7 mouse cellular contexts compared by ENCODE assay signal in the genomic region with DNA sequence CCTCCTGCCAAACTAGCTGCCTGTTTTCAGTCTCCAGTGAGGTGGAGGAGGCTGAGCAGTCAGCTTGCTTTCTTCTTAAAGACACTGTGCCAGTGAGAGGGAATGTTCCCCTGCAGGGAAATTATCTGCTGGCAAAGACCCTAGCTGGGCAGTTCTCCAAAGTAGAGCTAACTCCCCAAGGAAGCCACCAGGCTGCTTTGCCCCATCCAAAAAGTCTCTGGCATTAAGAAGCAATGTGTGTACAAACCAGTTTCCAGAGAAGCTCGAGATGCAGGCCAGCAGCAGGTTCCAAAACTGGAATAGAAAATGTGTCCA.
A peak's percentile ranks its signal among the peaks of the same experiment; 100 is the strongest.
DNase-seq lines count a peak whose midpoint lies in the region; ATAC-seq and TF ChIP-seq lines count a peak whose summit lies in the region.

No protein-coding gene starts in this region.

- no peaks in the 10 kb centered on the region for H3K9me3 ChIP-seq in limb, embryonic 15.5 days
- H3K9me3 ChIP-seq in stomach, postnatal 0 days (ENCODE audit: control insufficient read depth, low read length): no peaks in the 10 kb centered on the region
- H3K9me3 ChIP-seq in liver, embryonic 11.5 days (ENCODE audit: control insufficient read depth, low read length): no peaks in the 10 kb centered on the region

- peaks cover 7% of the 10 kb centered on the region for H3K4me1 ChIP-seq in limb, embryonic 15.5 days
- H3K4me1 ChIP-seq in stomach, postnatal 0 days (replicated peaks; ENCODE audit: control insufficient read depth, insufficient read depth): no peaks in the 10 kb centered on the region
- no peaks in the 10 kb centered on the region for H3K4me1 ChIP-seq in liver, embryonic 11.5 days (replicated peaks; ENCODE audit: control insufficient read depth, insufficient read depth, low read length)

- ATAC-seq in limb, embryonic 15.5 days (ENCODE audit: insufficient number of reproducible peaks, low FRiP score, low TSS enrichment, low read depth): 0 out of 2 replicates have a peak, but pooled peaks have one; percentile 44
- ATAC-seq in stomach, postnatal 0 days (ENCODE audit: low FRiP score, low TSS enrichment): no peak
- ATAC-seq in liver, embryonic 11.5 days (replicated peaks; ENCODE audit: low FRiP score): no peak

- no peaks in the 10 kb centered on the region for H3K27me3 ChIP-seq in limb, embryonic 15.5 days
- H3K27me3 ChIP-seq in stomach, postnatal 0 days (ENCODE audit: control insufficient read depth, insufficient read depth, low read length): no peaks in the 10 kb centered on the region
- no peaks in the 10 kb centered on the region for H3K27me3 ChIP-seq in liver, embryonic 11.5 days (replicated peaks; ENCODE audit: control insufficient read depth, insufficient read depth, low read length)

- no peaks in the 10 kb centered on the region for H3K36me3 ChIP-seq in limb, embryonic 15.5 days
- H3K36me3 ChIP-seq in stomach, postnatal 0 days (ENCODE audit: control insufficient read depth, insufficient read depth, low read length): no peaks in the 10 kb centered on the region
- no peaks in the 10 kb centered on the region for H3K36me3 ChIP-seq in liver, embryonic 11.5 days (ENCODE audit: control insufficient read depth, insufficient read depth, low read length)

- WGBS in limb, embryonic 15.5 days: 25% methylated on average over 1 of the region's 1 CpGs
- 50% methylated on average over 1 of the region's 1 CpGs for WGBS in stomach, postnatal 0 days
- WGBS in liver, embryonic 11.5 days: 63% methylated on average over 1 of the region's 1 CpGs

- H3K27ac ChIP-seq in limb, embryonic 15.5 days: peak overlapping the region; percentile 47; the same call in 1 of the 2 replicates
- H3K27ac ChIP-seq in stomach, postnatal 0 days (replicated peaks): no peak overlapping the region
- no peak overlapping the region for H3K27ac ChIP-seq in liver, embryonic 11.5 days (ENCODE audit: low read depth, low read length)

- H3K4me2 ChIP-seq in limb, embryonic 15.5 days: no peak overlapping the region
- no peak overlapping the region for H3K4me2 ChIP-seq in stomach, postnatal 0 days (replicated peaks; ENCODE audit: low read depth)
- no peak overlapping the region for H3K4me2 ChIP-seq in liver, embryonic 11.5 days

- intact Hi-C loops in heart, postnatal 14 days (cut with DNase I): no loop called here

- TF ChIP-seq CTCF in stomach, postnatal 0 days (IDR thresholded peaks at IDR 0.05; ENCODE audit: low read depth): no peak

- TF ChIP-seq EP300 in stomach, postnatal 0 days (optimal IDR thresholded peaks at IDR 0.05): no peak

- DNase-seq in urinary bladder, postnatal 4 days (ENCODE audit: low spot score in 2 of 2): peak; percentile 39 to 64
- DNase-seq in urinary bladder, postnatal 25 days (ENCODE audit: low spot score): no peak
- DNase-seq in fibroblast of lung, adult 2 months (ENCODE audit: low read depth): peak; percentile 85
- peak; percentile 54 to 61 for DNase-seq in heart, postnatal 14 days
- DNase-seq in stomach, postnatal 0 days (ENCODE audit: low spot score): peak; percentile 23
- no peak for DNase-seq in liver, embryonic 11.5 days (ENCODE audit: low spot score)

- no peak overlapping the region for H3K9ac ChIP-seq in limb, embryonic 15.5 days
- H3K9ac ChIP-seq in stomach, postnatal 0 days (ENCODE audit: low read length): no peak overlapping the region
- no peak overlapping the region for H3K9ac ChIP-seq in liver, embryonic 11.5 days (ENCODE audit: low read depth, low read length)

- no peak overlapping the region for H3K4me3 ChIP-seq in limb, embryonic 15.5 days
- H3K4me3 ChIP-seq in stomach, postnatal 0 days (ENCODE audit: low read depth, low read length): no peak overlapping the region
- no peak overlapping the region for H3K4me3 ChIP-seq in liver, embryonic 11.5 days (ENCODE audit: low read depth, low read length)

Comparison
In these comparisons a context has a peak if more than half of its experiments do, and no peak if none do; other contexts are left out.
1. DNase-seq: peak in urinary bladder, postnatal 4 days (2 of 2), fibroblast of lung, adult 2 months (single experiment), heart, postnatal 14 days (2 of 2) and stomach, postnatal 0 days (single experiment); none in urinary bladder, postnatal 25 days (single experiment) and liver, embryonic 11.5 days (single experiment).